Mouse (Mus musculus) olfactory bulb, adult 2 months (tissue): Measurements from ENCODE around the gene Cux2.

Source experiments
- CTCF ChIP-seq: fragments of 200-500 bp; IDR thresholded peaks from 2 replicates; pipeline ENCODE4 v1.5.1; 2012; ENCODE audit warnings: low read depth, mild to moderate bottlenecking, low read length, moderate library complexity; ENCODE audit not compliant: insufficient read depth
- POLR2A ChIP-seq: fragments of 200-500 bp; IDR thresholded peaks from 2 replicates; pipeline ENCODE4 v1.6.1; 2012; ENCODE audit warnings: mild to moderate bottlenecking, low read depth, low read length, moderate library complexity; ENCODE audit not compliant: insufficient read depth

- TF ChIP-seq CTCF (no peak), POLR2A (no peak)
Measured at GRCm38 (mm10) chr5:121839128-121839473, 210.8 kb downstream of the Cux2 start.
